Comparison of ENCODE assay signal across 9 mouse cellular contexts in genomic region chr11:98969496-98969927, GRCm38 (mm10). TPM values are rescaled to one million over a fixed set of nuclear protein-coding genes. Genes with fewer than 3 reads are reported as not detected.
DNase-seq lines count a peak whose midpoint lies in the region; ATAC-seq and TF ChIP-seq lines count a peak whose summit lies in the region.
"Had no signal": no experiment of that assay in that cellular context is flagged by ENCODE, and none has a peak within 500 bp of the region (broad histone marks: within the 10 kb centered on the region; RNA-seq: fewer than 3 reads in every experiment).

No protein-coding gene starts in this region.

- no peak overlapping the region; the same call in 1 of the 2 replicates for H3K9ac ChIP-seq in embryonic facial prominence, embryonic 11.5 days (replicated peaks; ENCODE audit: low read length)

- 27% methylated on average over 14 of the region's 17 CpGs for WGBS in embryonic facial prominence, embryonic 11.5 days
- WGBS in thymus, adult 2 months, result 86% methylated on average over 17 of the region's 17 CpGs

- peak overlapping the region; percentile 22; the same call in 1 of the 2 replicates for H3K4me2 ChIP-seq in embryonic facial prominence, embryonic 11.5 days (ENCODE audit: low read depth, low read length)

- no peak for TF ChIP-seq POLR2A in thymus, adult 2 months (IDR thresholded peaks at IDR 0.05; ENCODE audit: control insufficient read depth, extremely low read depth, insufficient read depth, low read length, poor library complexity)

- no peak; the same call in 1 of the 2 replicates for ATAC-seq in embryonic facial prominence, embryonic 11.5 days (replicated peaks; ENCODE audit: insufficient number of reproducible peaks, low FRiP score, low TSS enrichment, low read depth)

- H3K27me3 ChIP-seq in embryonic facial prominence, embryonic 11.5 days (ENCODE audit: control insufficient read depth, insufficient read depth, low read length), result no peaks in the 10 kb centered on the region
- no peaks in the 10 kb centered on the region for H3K27me3 ChIP-seq in thymus, adult 2 months (ENCODE audit: control insufficient read depth, insufficient read depth, low read length)

- no peaks in the 10 kb centered on the region for H3K9me3 ChIP-seq in embryonic facial prominence, embryonic 11.5 days (replicated peaks; ENCODE audit: control insufficient read depth, low read length)

- DNase-seq in kidney, adult 18-20 months, result peak; percentile 53
- DNase-seq in kidney, adult 9 months, result no peak
- no peak for DNase-seq in embryonic facial prominence, embryonic 11.5 days (ENCODE audit: low spot score)
- peak; percentile 66 to 67 for DNase-seq in heart, postnatal 10 days
- DNase-seq in left cerebral cortex, postnatal 36 days (ENCODE audit: low spot score in 2 of 2), result peak; percentile 79 to 86
- DNase-seq in right cerebral cortex, postnatal 10 days (ENCODE audit: low spot score in 2 of 2), result peak; percentile 90 to 93
- DNase-seq in ovary, adult 18-20 months (ENCODE audit: low spot score), result no peak
- DNase-seq in thymus, adult 2 months, result no peak

- intact Hi-C loops in heart, postnatal 10 days (cut with DNase I), result no loop called here
- intact Hi-C loops in left cerebral cortex, postnatal 36 days (cut with DNase I), result no loop called here

- H3K4me1 ChIP-seq in embryonic facial prominence, embryonic 11.5 days (ENCODE audit: control insufficient read depth, insufficient read depth, low read length), result peaks cover 40% of the 10 kb centered on the region
- peaks cover 44% of the 10 kb centered on the region for H3K4me1 ChIP-seq in thymus, adult 2 months (replicated peaks; ENCODE audit: control insufficient read depth, insufficient read depth, low read length)

- H3K4me3 ChIP-seq in embryonic facial prominence, embryonic 11.5 days (ENCODE audit: low read depth, low read length), result no peak overlapping the region
- no peak overlapping the region for H3K4me3 ChIP-seq in thymus, adult 2 months (ENCODE audit: control insufficient read depth, insufficient read depth, low read length)
- H3K4me3 ChIP-seq: myocyte had no signal

- peak overlapping the region; percentile 60; the same call in 1 of the 2 replicates for H3K27ac ChIP-seq in embryonic facial prominence, embryonic 11.5 days (replicated peaks; ENCODE audit: low read depth, low read length)
- no peak overlapping the region for H3K27ac ChIP-seq in thymus, adult 2 months (ENCODE audit: control insufficient read depth, insufficient read depth, low read length)

- no peak for TF ChIP-seq CTCF in thymus, adult 2 months (IDR thresholded peaks at IDR 0.05; ENCODE audit: borderline replicate concordance, control insufficient read depth, extremely low read depth, insufficient read depth, low read length, poor library complexity)

- peaks cover 3% of the 10 kb centered on the region for H3K36me3 ChIP-seq in embryonic facial prominence, embryonic 11.5 days (replicated peaks; ENCODE audit: control insufficient read depth, insufficient read depth, low read depth, low read length)
- H3K36me3 ChIP-seq in thymus, adult 2 months (ENCODE audit: control insufficient read depth, insufficient read depth, low read length), result peaks cover 45% of the 10 kb centered on the region

RNA-seq across cellular contexts. Expression of gene Gjd3, which starts 13.3 kb away (rescaled TPM):
- 0.25 and 0.43 TPM in 2 replicates for polyA plus RNA-seq in embryonic facial prominence, embryonic 11.5 days (2014; fragmentation: Nextera tagmentation; extraction: Ambion mirVana)
- 1 to 10 TPM; 1.3 to 2.0 TPM for total RNA-seq in heart, postnatal 10 days (2021)
- 1 to 10 TPM; 2.0 TPM for total RNA-seq in left cerebral cortex, postnatal 36 days (2021)
- polyA plus RNA-seq in thymus, adult 2 months (2012; rRNA removed), result 1.3 and 1.9 TPM in 2 replicates

RNA-seq across cellular contexts. Expression of gene Rara, which starts 41.9 kb away (rescaled TPM):
- 32.7 and 40.2 TPM in 2 replicates for polyA plus RNA-seq in embryonic facial prominence, embryonic 11.5 days (2014; fragmentation: Nextera tagmentation; extraction: Ambion mirVana)
- total RNA-seq in heart, postnatal 10 days (2021), result 10 to 100 TPM; 31.9 to 33.0 TPM
- total RNA-seq in left cerebral cortex, postnatal 36 days (2021), result 10 to 100 TPM; 10.5 to 11.6 TPM
- polyA plus RNA-seq in thymus, adult 2 months (2012; rRNA removed), result 63.5 and 74.1 TPM in 2 replicates

RNA-seq across cellular contexts. Expression of gene Top2a, which starts 54.5 kb away (rescaled TPM):
- 397 and 439 TPM in 2 replicates for polyA plus RNA-seq in embryonic facial prominence, embryonic 11.5 days (2014; fragmentation: Nextera tagmentation; extraction: Ambion mirVana)
- total RNA-seq in heart, postnatal 10 days (2021), result 10 to 100 TPM; 53.3 to 57.0 TPM
- total RNA-seq in left cerebral cortex, postnatal 36 days (2021), result 1 to 10 TPM in 1 of 2 experiments, under 1 TPM in 1; 0.66 to 1.8 TPM
- 59.2 and 85.6 TPM in 2 replicates for polyA plus RNA-seq in thymus, adult 2 months (2012; rRNA removed)

Comparison
In these comparisons a context has a peak if more than half of its experiments do, and no peak if none do; other contexts are left out.
1. DNase-seq: peak in kidney, adult 18-20 months (single experiment), heart, postnatal 10 days (2 of 2), left cerebral cortex, postnatal 36 days (2 of 2) and right cerebral cortex, postnatal 10 days (2 of 2); none in kidney, adult 9 months (single experiment), embryonic facial prominence, embryonic 11.5 days (single experiment), ovary, adult 18-20 months (single experiment) and thymus, adult 2 months (single experiment).
2. RNA of gene Top2a, which starts 54.5 kb away (total RNA-seq): 53.3 to 57.0 TPM in heart, postnatal 10 days; 0.66 to 1.8 TPM in left cerebral cortex, postnatal 36 days; every median in the first group is over 10 times any median in the second.